Mouse (Mus musculus): Measurements from ENCODE around the gene Unc13d. TPM values are rescaled to one million over a fixed set of nuclear protein-coding genes. Genes with fewer than 3 reads are reported as not detected.

The Unc13d gene
- total RNA-seq, 2 experiments from 2014 or later = 1.3 to 2.1 TPM

DNA sequence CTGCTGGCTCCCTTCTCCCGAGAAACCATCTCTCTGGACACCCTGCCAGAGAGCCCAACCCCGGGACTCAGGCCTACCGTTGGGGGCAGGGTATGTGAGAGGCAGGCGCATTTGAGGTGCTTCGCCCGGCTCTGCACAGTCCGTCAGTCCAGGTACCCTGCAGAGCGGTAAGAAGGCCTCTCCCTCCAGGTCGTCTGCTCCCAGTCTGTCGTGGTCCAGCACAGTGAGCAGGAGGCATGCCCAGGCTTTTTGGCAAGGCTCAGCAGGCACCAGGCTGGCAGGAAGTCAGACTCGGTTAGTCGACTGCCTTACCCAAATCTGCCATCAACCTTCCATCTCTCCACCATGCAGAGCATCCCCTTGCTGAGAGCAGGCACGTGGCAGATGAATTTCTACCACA, 14.2 kb downstream of the Unc13d start:
- no peak for TF ChIP-seq CTCF (conservative IDR thresholded peaks at IDR 0.05)
- DNase-seq (ENCODE audit: low spot score in 2 of 2) = peak in 1 of 2 experiments; percentile 53
- H3K4me3 ChIP-seq = no peak overlapping the region
- H3K27ac ChIP-seq = peak overlapping the region; percentile 90

- DNase-seq (ENCODE audit: low spot score in 2 of 2) = no peak
- no peak overlapping the region for H3K4me3 ChIP-seq
- H3K27ac ChIP-seq = peak overlapping the region; percentile 90
- no peak for TF ChIP-seq CTCF (conservative IDR thresholded peaks at IDR 0.05)
Observed at GRCm38 (mm10) chr11:116062521-116062920, 15.2 kb downstream of the Unc13d start.

GRCm38 (mm10) chr11:116061641-116062415, 15.9 kb downstream of the Unc13d start:
- DNase-seq (ENCODE audit: low spot score in 2 of 2) = peak in 1 of 2 experiments; percentile 47
- no peak for TF ChIP-seq CTCF (conservative IDR thresholded peaks at IDR 0.05)
- no peak overlapping the region for H3K4me3 ChIP-seq
- peak overlapping the region; percentile 90 for H3K27ac ChIP-seq

DNA sequence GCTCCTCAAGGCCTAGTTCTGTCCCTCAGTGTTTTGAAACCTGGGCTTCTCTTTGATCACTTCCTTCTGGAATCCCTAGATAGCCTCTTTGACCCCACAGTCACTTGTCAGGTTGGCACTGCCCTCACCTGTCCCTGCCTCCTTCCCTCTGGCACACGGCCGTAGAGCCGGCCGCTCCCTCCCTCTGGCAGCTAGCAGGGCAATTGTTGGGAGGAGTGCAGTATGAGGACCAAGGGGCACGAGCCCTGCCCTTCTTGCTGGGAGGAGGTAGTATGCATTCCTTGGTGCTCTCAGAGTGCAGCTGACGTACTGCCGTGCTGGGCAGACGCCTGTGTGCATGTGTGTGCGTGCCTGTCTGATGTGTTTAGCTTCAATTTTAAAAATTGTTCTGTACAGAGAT, 17.2 kb downstream of the Unc13d start:
- peak overlapping the region; percentile 90 for H3K27ac ChIP-seq
- TF ChIP-seq CTCF (conservative IDR thresholded peaks at IDR 0.05) = no peak
- DNase-seq (ENCODE audit: low spot score in 2 of 2) = no peak
- no peak overlapping the region for H3K4me3 ChIP-seq

- DNase-seq (ENCODE audit: low spot score in 2 of 2) = no peak
- Histone ChIP-seq H3K27ac (peak overlapping the region; percentile 90), H3K4me3 (no peak overlapping the region)
- TF ChIP-seq CTCF (conservative IDR thresholded peaks at IDR 0.05) = no peak
Observed at GRCm38 (mm10) chr11:116059691-116060025, 18.1 kb downstream of the Unc13d start.

GRCm38 (mm10) chr11:116058868-116059690, 18.7 kb downstream of the Unc13d start:
- DNase-seq (ENCODE audit: low spot score in 2 of 2) = no peak
- no peak for TF ChIP-seq CTCF (conservative IDR thresholded peaks at IDR 0.05)
- peak overlapping the region; percentile 90 for H3K27ac ChIP-seq
- no peak overlapping the region for H3K4me3 ChIP-seq

GRCm38 (mm10) chr11:116058022-116058614, 19.6 kb downstream of the Unc13d start:
- no peak for DNase-seq (ENCODE audit: low spot score in 2 of 2)
- Histone ChIP-seq H3K4me3 (no peak overlapping the region), H3K27ac (peak overlapping the region; percentile 90)
- no peak for TF ChIP-seq CTCF (conservative IDR thresholded peaks at IDR 0.05)

DNA sequence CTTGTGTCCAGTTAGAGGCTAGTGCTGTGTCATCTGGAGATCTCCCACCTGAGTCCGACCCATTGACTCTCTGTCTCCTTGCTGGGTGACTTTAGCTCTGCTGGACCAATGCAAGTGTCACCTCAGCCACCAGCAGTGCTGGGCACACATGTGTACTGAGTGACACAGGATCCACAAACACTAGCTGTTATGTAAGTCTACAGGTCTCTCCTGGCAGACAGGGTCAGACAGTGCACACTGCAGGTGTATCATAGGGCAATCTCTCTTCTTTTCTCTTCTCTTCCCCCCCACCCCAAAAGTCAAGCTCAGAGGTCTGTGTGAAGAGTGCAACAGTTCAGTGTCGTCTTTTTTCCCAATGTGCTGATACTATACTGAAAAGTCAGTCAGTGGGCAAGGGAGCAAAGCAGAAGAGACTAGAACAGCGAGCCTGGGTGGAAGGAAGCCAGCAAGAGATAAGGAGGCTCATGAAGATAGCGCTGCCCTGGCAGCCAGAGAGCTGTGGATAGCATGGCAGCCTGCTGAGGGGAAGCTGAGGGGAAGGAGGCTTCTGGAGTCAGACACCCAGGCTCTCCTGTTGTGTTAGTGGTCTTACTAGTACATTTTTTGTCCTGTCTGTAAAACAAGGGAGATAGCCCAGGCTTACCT, 20.4 kb downstream of the Unc13d start:
- peak overlapping the region; percentile 90 for H3K27ac ChIP-seq
- DNase-seq (ENCODE audit: low spot score in 2 of 2) = no peak
- TF ChIP-seq CTCF (conservative IDR thresholded peaks at IDR 0.05) = no peak
- no peak overlapping the region for H3K4me3 ChIP-seq

DNA sequence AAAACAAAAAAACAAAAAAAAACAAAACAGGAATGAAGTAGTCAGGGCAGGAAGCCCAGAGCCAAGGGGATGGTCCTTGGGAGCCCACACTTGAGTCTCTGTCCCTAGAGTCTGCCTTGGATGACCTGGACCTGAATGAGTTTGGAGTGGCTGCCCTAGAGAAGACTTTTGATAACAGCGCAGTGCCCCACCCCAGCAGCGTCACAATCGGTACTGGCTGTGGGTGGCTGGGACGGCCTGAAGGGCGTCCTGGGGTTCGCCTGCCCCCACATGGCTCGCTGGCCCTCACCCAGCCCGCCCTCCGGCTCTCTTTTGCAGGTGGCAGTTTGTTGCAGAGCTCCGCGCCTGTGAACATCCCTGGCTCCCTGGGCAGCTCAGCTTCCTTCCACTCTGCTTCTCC, 21.9 kb downstream of the Unc13d start:
- no peak for TF ChIP-seq CTCF (conservative IDR thresholded peaks at IDR 0.05)
- no peak overlapping the region for H3K27ac ChIP-seq
- no peak overlapping the region for H3K4me3 ChIP-seq
- DNase-seq (ENCODE audit: low spot score in 2 of 2) = no peak

DNA sequence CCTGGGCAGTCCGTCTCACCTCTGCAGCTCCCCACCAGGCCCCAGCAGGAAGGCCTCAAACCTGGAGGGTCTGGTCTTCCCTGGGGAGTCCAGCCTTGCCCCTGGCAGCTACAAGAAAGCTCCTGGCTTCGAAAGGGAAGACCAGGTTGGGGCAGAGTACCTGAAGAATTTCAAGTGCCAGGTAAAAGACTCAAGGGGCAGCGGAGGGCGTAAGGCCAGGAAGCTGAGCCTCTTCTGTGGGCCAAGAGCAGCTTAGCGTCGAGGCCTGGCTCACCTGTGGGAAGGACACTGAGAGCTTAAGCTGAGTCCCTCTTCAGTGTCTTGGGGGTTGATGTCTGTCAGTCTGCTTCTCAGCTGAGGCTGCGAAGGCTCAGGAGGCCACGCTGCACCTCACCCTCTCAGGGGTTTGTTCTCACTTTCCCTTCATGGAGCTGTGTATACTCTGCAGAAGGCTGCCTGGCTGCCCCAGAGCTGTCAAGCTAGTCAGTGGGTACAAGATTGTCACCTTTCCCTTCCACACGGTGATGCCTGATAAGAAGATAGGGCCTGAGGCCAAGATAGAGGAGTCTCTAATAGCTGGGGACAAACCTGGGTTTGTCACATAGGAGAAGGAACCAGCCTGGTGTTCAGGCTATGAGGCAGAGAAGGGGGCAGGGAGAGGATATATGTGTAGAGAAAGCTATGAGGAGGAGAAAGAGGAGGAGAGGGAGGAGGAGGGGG, 24.1 kb downstream of the Unc13d start:
- Histone ChIP-seq H3K4me3 (no peak overlapping the region), H3K27ac (no peak overlapping the region)
- no peak for DNase-seq (ENCODE audit: low spot score in 2 of 2)
- TF ChIP-seq CTCF (conservative IDR thresholded peaks at IDR 0.05) = no peak

DNA sequence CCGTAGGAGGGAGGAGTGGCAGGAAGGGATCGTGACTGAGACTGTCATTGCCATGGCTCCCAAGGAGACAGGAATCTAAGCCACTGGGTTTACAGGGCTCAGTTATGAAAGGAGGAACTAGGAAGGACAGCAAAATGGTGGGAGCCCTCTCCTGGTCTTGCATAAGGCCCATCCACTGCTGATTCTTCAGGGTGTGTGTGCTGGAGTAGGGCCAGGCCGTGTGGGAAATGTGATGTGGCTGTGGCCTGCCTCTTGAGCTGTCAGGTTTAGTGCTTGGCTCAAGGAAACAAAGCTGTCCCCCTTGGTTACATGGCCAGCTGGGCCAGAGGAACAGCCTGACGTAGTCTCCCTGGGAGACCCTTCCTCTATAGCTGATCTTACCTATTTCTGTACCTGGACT, 27.6 kb downstream of the Unc13d start:
- DNase-seq (ENCODE audit: low spot score in 2 of 2) = no peak
- TF ChIP-seq CTCF (conservative IDR thresholded peaks at IDR 0.05) = no peak
- Histone ChIP-seq H3K27ac (no peak overlapping the region), H3K4me3 (no peak overlapping the region)

DNA sequence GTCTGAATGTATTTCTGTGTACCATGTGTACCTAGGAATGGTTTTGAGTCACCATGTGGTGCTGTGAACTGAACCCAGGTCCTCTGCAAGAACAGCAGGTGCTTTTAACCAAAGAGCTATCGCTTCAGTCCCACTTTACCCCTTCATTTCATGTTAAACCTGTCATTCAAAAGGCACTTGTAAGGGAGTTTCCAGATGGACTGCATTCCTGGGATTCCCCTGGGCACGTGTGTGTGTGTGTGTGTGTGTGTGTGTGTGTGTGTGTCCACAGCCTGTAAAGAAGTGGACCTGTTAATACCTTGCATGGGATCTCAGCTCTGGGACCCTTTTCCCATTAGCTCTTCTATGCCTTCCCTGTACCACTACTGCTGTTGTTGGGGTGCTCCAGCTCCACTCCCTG, 28.2 kb downstream of the Unc13d start:
- H3K4me3 ChIP-seq = no peak overlapping the region
- no peak for DNase-seq (ENCODE audit: low spot score in 2 of 2)
- no peak for TF ChIP-seq CTCF (conservative IDR thresholded peaks at IDR 0.05)
- no peak overlapping the region for H3K27ac ChIP-seq
